Mouse (Mus musculus) urinary bladder, adult 2 months (tissue): Measurements from ENCODE around the gene Nupr1. TPM values are rescaled to one million over a fixed set of nuclear protein-coding genes. Genes with fewer than 3 reads are reported as not detected.
"Not testable (repeated sequence)": the region's sequence is repeated elsewhere in the genome, so short reads cannot be mapped to it uniquely, and the experiment has no call there.

Experiments
- DNase-seq: peaks from one replicate; pipeline ENCODE4 v3.0.0; 2022; ENCODE audit warnings: low spot score
- polyA plus RNA-seq: library from polyadenylated mRNA; depleted of rRNA; stranded (reverse); fragments of >200 nt; gene quantifications from 2 replicates; pipeline ENCODE4 v1.2.3, GENCODE M21; 2012

Gene Nupr1
- polyA plus RNA-seq, 1 experiment, result 67.1 TPM

DNA sequence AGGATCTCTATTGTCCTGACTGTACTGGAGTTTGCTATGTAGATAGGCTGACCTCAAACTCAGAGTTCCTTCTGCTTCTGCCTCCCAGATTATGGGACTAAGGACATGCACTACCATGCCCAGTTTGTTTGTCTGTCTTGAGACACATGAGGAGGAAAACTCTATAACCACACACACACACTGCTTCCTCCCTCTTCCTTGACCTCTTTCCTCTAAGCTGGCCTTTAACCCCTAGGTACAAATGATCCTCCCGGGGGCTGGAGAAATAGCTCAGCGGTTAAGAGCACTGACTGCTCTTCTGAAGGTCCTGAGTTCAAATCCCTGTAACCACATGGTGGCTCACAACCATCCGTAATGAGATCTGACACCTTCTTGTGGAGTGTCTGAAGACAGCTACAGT is 13.7 kb upstream of the Nupr1 start:
- no peak for DNase-seq

DNA sequence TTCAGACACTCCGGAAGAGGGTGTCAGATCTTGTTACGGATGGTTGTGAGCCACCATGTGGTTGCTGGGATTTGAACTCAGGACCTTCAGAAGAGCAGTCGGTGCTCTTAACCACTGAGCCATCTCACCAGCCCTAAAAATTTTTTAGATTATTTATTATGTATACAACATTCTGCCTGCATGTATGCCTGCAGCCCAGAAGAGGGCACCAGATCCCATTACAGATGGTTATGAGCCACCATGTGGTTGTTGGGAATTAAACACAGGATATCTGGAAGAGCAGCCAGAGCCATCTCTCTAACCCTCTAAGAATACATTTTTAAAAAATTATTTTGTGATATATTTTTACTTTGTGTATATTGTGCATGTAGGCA is 12.6 kb upstream of the Nupr1 start:
- DNase-seq, result not testable (repeated sequence)

GRCm38 (mm10) chr7:126642545-126643243 is 12.0 kb upstream of the Nupr1 start:
- no peak for DNase-seq

DNA sequence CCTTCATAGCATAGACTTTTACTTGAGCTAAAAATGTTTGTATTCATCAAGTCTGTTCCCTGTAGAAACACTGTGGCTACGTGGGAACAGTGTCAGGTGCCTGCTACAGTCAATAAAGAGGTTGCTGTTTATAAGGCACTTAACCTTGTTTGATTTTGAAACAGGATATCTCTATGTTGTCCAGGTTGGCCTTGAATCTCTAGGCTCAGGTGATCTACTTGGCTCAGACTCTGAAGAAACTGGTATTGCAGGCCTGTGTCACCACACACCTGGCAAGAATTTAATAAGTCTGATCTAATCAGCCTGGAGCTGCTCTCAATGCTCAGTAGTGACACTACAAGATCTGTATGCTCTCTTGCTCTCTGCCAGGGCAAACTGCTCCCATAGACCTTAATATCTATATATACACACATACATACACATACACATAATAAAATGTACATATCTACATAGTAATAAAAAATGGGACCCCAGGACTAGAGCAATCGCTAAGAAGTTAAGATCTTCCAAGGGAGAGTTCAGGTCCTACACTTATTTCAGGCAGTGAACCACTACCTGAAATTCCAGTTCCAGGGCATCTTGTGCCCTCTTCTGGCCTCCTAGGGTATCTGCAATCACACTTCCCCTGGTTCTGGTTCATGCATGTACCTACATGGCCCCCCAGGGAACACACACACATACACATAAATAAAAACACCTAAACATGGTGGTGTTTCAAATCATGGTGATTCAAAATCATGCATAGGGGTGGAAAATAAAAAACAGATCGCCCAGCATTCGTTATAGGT is 6.3 kb upstream of the Nupr1 start:
- no peak for DNase-seq

GRCm38 (mm10) chr7:126635375-126635774 is 4.7 kb upstream of the Nupr1 start:
- no peak for DNase-seq

GRCm38 (mm10) chr7:126632478-126632877 is 1.8 kb upstream of the Nupr1 start:
- DNase-seq, result no peak

DNA sequence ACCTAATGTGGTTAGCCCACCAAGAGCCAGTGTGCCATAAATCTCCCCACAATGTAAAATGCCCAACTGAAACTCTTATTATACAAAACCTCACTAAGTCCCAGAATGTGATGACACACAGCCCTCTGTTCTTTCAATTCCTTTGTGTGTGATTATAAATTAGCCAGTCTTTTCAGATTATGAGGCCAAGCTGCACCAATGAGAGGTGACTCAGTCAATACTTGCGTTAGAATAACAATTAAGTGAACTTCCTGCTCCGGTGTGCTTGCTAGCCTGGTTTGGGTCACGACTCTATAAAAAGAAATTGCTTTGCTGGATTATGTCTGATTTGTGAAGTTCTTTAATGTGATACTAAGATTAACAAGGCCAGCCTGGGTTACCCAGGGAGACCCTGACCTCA is 746 bp downstream of the Nupr1 start:
- DNase-seq, result no peak

- no peak for DNase-seq
Measured at GRCm38 (mm10) chr7:126628111-126628510, 2.5 kb downstream of the Nupr1 start.

DNA sequence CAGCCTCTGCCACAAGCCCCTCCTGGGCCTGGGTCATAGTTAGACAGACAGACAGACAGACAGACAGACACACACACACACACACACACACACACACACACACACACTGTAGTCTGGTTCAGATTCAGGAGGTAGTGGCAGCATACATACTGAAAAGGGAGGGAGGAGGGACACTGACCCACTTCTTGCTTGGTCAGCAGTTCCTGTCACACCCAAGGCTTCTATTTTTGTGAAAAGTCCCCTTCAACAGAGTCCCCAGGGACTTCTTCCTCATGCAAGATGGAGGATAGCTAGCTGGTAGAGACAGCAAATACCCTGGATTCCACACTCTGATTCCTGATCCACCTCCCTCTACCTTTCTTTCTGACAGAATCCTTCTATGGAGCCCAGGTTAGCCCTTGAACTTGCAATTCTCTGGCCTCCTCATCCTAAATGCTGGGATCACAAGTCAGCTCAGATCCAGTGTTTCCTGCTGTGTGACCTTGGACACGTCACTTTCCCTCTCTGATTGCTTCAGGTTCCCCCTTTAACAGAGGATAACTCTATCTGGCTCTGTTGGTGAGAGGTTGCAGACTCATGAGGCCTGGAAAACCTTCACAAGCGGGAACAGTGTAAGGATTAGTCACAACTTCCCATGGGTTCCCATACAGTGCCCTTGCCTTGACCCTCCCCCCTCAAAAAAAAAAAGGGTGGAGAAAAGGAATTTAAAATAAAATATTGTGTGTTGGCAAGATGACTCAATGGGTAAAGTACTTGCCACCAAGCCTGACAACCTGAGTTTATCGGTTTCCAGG is 4.7 kb downstream of the Nupr1 start:
- no peak for DNase-seq

DNA sequence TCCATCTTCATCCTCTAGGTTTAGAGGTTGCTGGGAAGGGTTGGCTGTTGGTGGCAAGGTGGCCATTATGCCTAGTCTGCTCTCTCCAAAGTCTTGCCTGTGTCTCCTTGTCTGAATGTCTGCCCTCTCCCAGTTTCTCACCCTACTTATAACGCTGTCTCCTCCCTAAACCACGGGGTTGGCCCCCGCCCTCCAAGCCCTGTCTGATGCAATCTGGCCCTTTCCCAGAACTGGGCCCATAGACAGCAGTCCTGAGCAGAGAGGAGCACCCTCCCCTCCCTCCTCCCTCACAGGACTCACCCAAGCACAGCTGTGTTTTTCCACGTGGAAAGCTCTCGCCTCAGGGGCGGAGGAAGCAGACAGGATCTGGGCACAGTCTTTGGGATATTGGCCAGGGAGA is 5.3 kb downstream of the Nupr1 start:
- DNase-seq, result peak; percentile 45

GRCm38 (mm10) chr7:126624774-126625173 is 5.9 kb downstream of the Nupr1 start:
- no peak for DNase-seq

GRCm38 (mm10) chr7:126623381-126623780 is 7.3 kb downstream of the Nupr1 start:
- no peak for DNase-seq

- DNase-seq, result no peak
Measured at GRCm38 (mm10) chr7:126621452-126622359, 9.0 kb downstream of the Nupr1 start.

GRCm38 (mm10) chr7:126619559-126620275 is 10.9 kb downstream of the Nupr1 start:
- DNase-seq, result no peak

DNA sequence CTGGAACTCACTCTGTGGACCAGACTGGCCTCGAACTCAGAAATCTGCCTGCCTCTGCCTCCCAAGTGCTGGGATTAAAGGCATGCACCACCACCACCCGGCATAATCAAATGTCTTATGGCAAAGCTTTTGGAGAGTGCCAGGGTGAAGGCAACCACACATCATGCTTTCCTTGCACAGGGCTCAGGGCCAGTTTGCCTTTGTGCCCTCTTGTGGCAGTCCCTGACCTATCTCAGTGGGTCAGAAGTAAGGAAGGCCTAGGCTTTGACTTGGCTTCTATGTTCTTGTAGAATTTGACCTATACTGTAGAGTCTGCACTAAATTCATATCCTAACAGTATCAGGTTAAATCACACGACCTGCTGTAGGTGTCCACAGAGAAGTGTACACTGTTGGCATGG is 14.0 kb downstream of the Nupr1 start:
- DNase-seq, result no peak

DNA sequence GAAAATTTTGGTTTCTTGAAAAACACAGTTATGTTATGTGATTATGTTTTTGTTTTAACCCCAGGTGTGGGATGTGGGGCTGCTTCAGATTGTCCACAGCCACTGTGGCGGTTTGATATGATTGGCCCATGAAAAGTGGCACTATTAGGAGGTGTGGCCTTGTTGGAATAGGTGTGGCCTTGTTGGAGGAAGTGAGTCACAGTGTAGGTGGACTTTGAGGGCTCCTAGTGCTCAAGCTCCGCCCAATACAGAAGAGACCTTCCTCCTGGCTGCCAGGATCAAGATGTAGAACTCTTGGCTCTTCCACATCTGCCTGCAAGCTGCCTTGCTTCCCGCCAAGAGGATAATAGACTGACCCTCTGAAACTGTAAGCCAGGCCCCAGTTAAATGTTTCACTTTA is 17.9 kb downstream of the Nupr1 start:
- DNase-seq, result no peak

- no peak for DNase-seq
Measured at GRCm38 (mm10) chr7:126607796-126608195, 22.9 kb downstream of the Nupr1 start.

DNA sequence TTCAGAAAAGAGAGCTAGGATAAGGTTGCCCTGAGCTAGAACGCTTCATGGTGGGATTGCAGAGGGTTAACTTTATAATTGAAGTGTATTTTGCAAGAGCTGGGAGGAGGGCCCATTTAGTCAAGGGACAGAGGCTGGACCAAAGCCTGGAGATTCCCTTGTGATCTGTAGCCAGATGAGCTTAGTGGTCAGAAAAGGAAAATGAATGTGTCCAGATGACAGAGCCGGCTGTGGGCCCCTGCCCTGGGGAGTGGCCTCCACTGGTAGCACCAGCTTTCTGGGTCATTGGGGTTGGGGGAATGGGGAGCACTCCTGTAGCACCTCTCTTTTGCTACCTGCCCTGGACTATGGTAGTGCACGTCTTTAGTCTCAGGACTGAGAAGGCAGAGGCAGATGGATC is 23.6 kb downstream of the Nupr1 start:
- DNase-seq, result no peak

GRCm38 (mm10) chr7:126606611-126607010 is 24.1 kb downstream of the Nupr1 start:
- DNase-seq, result no peak

GRCm38 (mm10) chr7:126602650-126603049 is 28.0 kb downstream of the Nupr1 start:
- no peak for DNase-seq

GRCm38 (mm10) chr7:126601896-126602295 is 28.8 kb downstream of the Nupr1 start:
- no peak for DNase-seq
